Mouse (Mus musculus) gastrocnemius, postnatal 10 days (tissue): ENCODE results near the gene Pla2g3. TPM values are rescaled to one million over a fixed set of nuclear protein-coding genes. Genes with fewer than 3 reads are reported as not detected.

Experiments used
- DNase-seq: peaks from one replicate; pipeline ENCODE4 v3.0.0; 2021; ENCODE audit warnings: mixed read lengths
- total RNA-seq, 2 experiments: library from RNA; stranded (reverse); gene quantifications; 2 replicates each; pipeline ENCODE4 v1.2.3; 2021

Pla2g3 gene
- total RNA-seq, 2 experiments from 2014 or later, result 0.09 TPM; not detected in 1

- DNase-seq, result no peak
Measured at GRCm38 (mm10) chr11:3538341-3538740, 50.3 kb downstream of the Pla2g3 start.

DNA sequence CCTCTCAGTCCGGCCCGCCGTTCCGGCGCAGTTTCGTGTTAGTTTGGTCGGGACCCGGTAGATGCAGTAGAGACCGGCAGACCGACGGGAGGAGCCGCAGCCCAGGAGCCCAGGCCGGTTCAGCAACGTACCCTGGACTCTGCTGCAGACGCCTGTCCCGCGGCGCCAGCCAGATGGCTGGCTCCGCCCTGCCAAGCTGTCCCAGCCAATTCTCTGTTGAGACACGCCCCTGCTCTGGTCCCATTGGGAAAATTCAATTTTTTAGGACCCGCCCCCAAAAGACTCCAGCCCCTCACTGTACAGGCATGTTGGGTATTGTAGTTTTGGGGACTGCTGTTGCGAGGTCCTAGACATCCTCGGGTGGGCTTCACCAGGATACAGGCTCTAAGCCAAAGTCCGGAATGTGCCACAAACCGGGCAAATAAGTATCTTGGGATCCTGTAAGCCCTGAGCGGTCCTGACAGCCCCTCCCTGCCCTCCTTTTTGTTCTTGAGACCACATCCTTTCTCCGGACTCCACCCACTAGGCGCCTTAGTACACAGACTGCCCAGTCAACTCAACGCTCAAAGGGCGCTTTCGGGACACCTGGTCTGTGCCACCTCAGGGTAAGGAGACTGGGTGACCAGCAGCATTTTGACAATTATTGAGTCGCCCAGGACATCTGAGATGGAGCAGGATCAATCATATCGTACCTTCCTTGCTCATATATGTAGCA lies 51.2 kb downstream of the Pla2g3 start:
- peak; percentile 87 for DNase-seq

GRCm38 (mm10) chr11:3539826-3540196 lies 51.7 kb downstream of the Pla2g3 start:
- no peak for DNase-seq

GRCm38 (mm10) chr11:3540451-3541085 lies 52.5 kb downstream of the Pla2g3 start, which contains the start of gene Smtn:
TSS of gene Smtn (minus strand) at chr11:3540612.
- no peak for DNase-seq

GRCm38 (mm10) chr11:3541932-3542331 lies 53.8 kb downstream of the Pla2g3 start:
- no peak for DNase-seq

DNA sequence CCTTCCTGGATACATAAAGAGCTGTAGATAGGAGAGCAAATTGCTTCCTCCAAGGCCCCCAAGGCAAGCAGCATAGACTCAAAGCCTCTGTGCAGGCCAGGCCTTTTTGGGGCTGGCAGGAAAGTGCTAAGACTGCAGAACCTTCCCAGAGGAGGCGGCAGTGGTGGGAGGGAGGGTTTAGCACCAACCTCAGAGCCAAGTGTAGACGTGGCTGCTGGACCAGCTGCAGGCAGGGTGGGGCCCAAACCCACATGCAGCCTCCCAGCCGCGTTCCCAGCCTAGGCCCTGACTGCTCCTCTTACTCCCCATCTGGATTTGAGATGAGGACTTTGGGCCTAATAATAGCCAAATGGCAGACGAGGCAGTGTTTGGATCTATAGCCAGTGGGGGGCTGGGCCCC lies 54.9 kb downstream of the Pla2g3 start:
- peak; percentile 83 for DNase-seq

DNA sequence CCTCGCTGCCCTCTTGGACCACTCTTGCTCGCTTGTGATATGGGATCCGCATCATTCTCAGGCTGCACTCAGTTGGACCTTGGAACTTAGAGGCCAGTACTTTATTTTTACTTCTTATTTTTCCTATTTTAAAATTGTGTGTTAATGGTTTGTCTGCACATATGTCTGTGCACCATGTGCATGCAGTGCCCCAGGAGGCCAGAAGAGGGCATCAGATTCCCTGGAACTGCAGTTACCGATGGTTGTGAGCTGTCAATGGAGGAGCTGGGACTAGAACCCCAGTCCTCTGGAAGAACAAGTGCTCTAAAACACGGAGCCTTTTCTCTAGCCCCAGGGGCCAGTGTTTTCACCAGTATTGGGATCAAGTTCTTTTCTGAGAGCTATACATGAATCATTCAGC lies 56.3 kb downstream of the Pla2g3 start:
- DNase-seq, result no peak

DNA sequence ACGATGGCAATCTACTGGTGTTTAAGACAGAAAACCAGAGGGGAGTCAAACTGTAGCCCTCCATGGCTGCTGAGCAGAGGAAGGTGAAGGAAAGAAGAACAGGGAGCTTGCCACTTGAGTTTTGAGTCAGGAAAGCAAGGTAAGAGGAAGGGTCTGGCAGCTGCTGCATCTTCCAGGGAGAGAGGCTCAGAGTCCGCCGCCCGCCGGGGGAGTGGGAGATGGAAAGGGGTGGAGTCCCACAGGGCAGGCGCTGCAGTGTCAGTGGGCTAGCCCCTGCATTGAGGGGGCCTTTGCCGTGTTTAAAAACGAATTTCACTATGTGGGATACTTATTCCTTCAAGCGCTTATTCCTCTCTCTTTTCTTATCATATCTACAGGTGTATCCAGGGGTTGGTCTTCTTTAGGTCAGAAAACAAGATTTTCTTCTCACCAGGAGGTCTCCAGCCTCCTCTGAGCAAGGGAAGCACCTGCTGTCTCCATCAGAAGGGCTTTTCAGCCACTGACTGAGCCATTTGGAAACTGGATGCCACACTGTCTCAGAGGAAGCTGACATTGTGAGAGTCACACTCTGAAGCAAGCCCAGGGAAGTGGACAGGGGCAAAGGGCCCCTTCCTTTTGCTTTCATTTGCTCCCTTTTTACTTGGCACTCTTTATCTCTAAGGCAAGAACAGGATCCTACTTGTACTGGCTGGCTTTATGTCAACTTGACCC lies 57.6 kb downstream of the Pla2g3 start:
- DNase-seq, result no peak

- no peak for DNase-seq
Measured at GRCm38 (mm10) chr11:3546242-3546562, 58.1 kb downstream of the Pla2g3 start.

DNA sequence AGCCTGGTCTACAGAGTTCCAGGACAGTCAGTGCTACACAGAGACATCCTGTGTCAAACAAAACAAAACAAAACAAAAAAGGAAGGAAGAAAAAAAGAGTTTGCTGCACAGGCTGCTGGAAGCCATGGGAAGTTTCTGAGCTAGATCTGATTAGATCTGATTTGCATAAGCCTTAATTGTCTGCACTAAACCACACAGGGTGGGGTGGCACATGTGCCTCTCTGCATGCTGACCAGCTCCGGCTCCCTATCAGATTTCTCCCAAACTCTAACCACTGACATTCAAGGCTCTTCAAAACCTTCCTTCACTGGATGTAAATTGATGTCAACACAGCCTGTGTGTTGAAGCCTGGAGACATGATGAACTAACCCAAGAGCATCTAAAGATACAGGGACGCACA lies 59.0 kb downstream of the Pla2g3 start:
- DNase-seq, result no peak

DNA sequence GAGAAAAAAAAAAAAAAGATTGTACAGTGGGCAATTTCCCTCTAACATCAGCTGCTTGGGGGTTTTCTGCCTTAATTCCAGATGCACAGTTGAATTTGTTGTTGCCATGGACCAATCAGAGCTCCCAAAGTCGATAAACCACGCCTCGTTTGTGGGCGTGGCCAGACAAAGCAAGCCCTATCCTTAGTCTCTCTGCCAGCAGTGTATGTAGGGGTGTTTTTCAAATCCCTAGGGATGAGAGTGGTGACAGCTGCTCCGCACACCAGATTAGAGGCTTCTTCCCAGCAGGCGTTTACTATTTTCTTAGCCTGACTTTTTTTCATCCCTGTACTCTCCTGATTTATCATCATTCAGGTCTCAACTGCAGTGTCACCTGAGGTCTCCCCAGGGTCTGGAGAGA lies 59.9 kb downstream of the Pla2g3 start:
- DNase-seq, result no peak

GRCm38 (mm10) chr11:3548564-3549295 lies 60.6 kb downstream of the Pla2g3 start:
- no peak for DNase-seq

Other genes starting within 250 kb of the Pla2g3 start
- 10 to 100 TPM; 47.3 to 52.0 TPM for gene Drg1, start 221.9 kb upstream of the Pla2g3 start, total RNA-seq
- gene Patz1, start 199.4 kb upstream of the Pla2g3 start, total RNA-seq, result 10 to 100 TPM; 19.5 to 21.0 TPM
- 10 to 100 TPM; 11.0 to 15.8 TPM for gene Pik3ip1, start 157.9 kb upstream of the Pla2g3 start, total RNA-seq
- gene Limk2, start 79.1 kb upstream of the Pla2g3 start, total RNA-seq, result 10 to 100 TPM; 18.0 to 20.6 TPM
- gene Rnf185, start 35.9 kb upstream of the Pla2g3 start, total RNA-seq, result 10 to 100 TPM; 19.6 to 21.3 TPM
- 1 to 10 TPM; 1.8 to 2.2 TPM for gene Inpp5j, start 16.5 kb downstream of the Pla2g3 start, total RNA-seq
- gene Selenom, start 26.4 kb downstream of the Pla2g3 start, total RNA-seq, result 10 to 100 TPM; 44.4 to 56.3 TPM
- gene Smtn, start 52.3 kb downstream of the Pla2g3 start, total RNA-seq, result 100 to 1,000 TPM; 182 to 198 TPM
- 10 to 100 TPM; 21.8 to 23.1 TPM for gene Morc2a, start 160.9 kb downstream of the Pla2g3 start, total RNA-seq